In the genomic region with DNA sequence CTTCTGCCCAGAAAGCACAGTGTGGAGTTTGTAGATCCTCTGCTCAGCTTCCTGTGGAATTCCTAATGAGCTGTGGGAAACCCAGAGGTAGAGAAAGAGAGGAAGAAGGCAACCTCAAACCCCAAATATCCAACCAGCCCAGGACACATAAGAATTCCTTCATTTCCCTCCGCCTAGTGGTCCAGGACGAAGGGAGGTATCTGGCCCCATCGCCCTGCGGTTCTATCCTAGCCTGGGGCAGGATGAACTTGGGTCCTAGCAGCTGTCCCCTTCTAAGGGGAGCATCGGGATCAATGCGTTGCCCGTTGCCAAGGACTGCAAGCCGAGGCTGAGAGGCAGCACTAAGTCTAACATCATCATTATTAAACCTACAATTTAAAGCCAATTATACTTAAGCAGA, we compare ENCODE assay signal across 19 mouse cellular contexts.
DNase-seq lines count a peak whose midpoint lies in the region; ATAC-seq and TF ChIP-seq lines count a peak whose summit lies in the region.
"Had no signal": no experiment of that assay in that cellular context is flagged by ENCODE, and none has a peak within 500 bp of the region (broad histone marks: within the 10 kb centered on the region; RNA-seq: fewer than 3 reads in every experiment).

No protein-coding gene starts in this region.

- 65% methylated on average over 8 of the region's 8 CpGs for WGBS in forebrain, embryonic 16.5 days
- 65% methylated on average over 8 of the region's 8 CpGs for WGBS in forebrain, embryonic 14.5 days
- WGBS in hindbrain, embryonic 14.5 days, result 84% methylated on average over 8 of the region's 8 CpGs
- 81% methylated on average over 8 of the region's 8 CpGs for WGBS in hindbrain, postnatal 0 days
- 72% methylated on average over 8 of the region's 8 CpGs for WGBS in midbrain, embryonic 16.5 days
- 89% methylated on average over 8 of the region's 8 CpGs for WGBS in midbrain, embryonic 10.5 days
- 52% methylated on average over 8 of the region's 8 CpGs for WGBS in olfactory bulb, adult 2 months

- no peaks in the 10 kb centered on the region for H3K36me3 ChIP-seq in forebrain, embryonic 16.5 days (ENCODE audit: control insufficient read depth, insufficient read depth)
- no peaks in the 10 kb centered on the region for H3K36me3 ChIP-seq in forebrain, embryonic 14.5 days (ENCODE audit: control insufficient read depth, insufficient read depth, low read length)
- H3K36me3 ChIP-seq in hindbrain, embryonic 14.5 days (replicated peaks; ENCODE audit: control insufficient read depth, insufficient read depth), result no peaks in the 10 kb centered on the region
- H3K36me3 ChIP-seq in hindbrain, postnatal 0 days (ENCODE audit: insufficient read depth, low read length), result no peaks in the 10 kb centered on the region
- H3K36me3 ChIP-seq in midbrain, embryonic 16.5 days (ENCODE audit: control insufficient read depth, insufficient read depth, low read length), result no peaks in the 10 kb centered on the region
- no peaks in the 10 kb centered on the region for H3K36me3 ChIP-seq in midbrain, embryonic 10.5 days
- H3K36me3 ChIP-seq: embryonic facial prominence, embryonic 13.5 days; heart, embryonic 12.5 days had no signal

- ATAC-seq in forebrain, embryonic 16.5 days, result peak; percentile 48; the same call in 1 of the 2 replicates
- ATAC-seq in forebrain, embryonic 14.5 days, result no peak
- peak; percentile 38; the same call in 1 of the 2 replicates for ATAC-seq in hindbrain, embryonic 14.5 days (ENCODE audit: low FRiP score)
- ATAC-seq in hindbrain, postnatal 0 days, result no peak
- ATAC-seq in midbrain, embryonic 16.5 days, result 0 out of 2 replicates have a peak, but pooled peaks have one; percentile 29
- ATAC-seq: activated CD4-positive, CD25-positive, alpha-beta regulatory T cell, adult 4 months; forebrain, embryonic 13.5 days; intestine, embryonic 16.5 days had no signal

- no peak for TF ChIP-seq CTCF in hindbrain, postnatal 0 days (IDR thresholded peaks at IDR 0.05; ENCODE audit: low read depth)
- 0 out of 2 replicates have a peak, but pooled peaks have one; percentile 6 for TF ChIP-seq CTCF in olfactory bulb, adult 2 months (IDR thresholded peaks at IDR 0.05; ENCODE audit: insufficient read depth, low read depth, low read length)

- H3K27me3 ChIP-seq in forebrain, embryonic 16.5 days (replicated peaks; ENCODE audit: control insufficient read depth, insufficient read depth, low read length), result no peaks in the 10 kb centered on the region
- H3K27me3 ChIP-seq in forebrain, embryonic 14.5 days (replicated peaks; ENCODE audit: control insufficient read depth, insufficient read depth, low read length), result no peaks in the 10 kb centered on the region
- H3K27me3 ChIP-seq in hindbrain, embryonic 14.5 days (ENCODE audit: control insufficient read depth, insufficient read depth, low read length), result no peaks in the 10 kb centered on the region
- no peaks in the 10 kb centered on the region for H3K27me3 ChIP-seq in hindbrain, postnatal 0 days (ENCODE audit: insufficient read depth, low read length)
- H3K27me3 ChIP-seq in midbrain, embryonic 16.5 days (ENCODE audit: control insufficient read depth, insufficient read depth, low read depth, low read length), result no peaks in the 10 kb centered on the region
- H3K27me3 ChIP-seq in midbrain, embryonic 10.5 days (ENCODE audit: low read depth, poor library complexity, severe bottlenecking), result no peaks in the 10 kb centered on the region
- H3K27me3 ChIP-seq: embryonic facial prominence, embryonic 13.5 days; forebrain, embryonic 13.5 days; heart, embryonic 12.5 days had no signal

- no peak overlapping the region for H3K27ac ChIP-seq in forebrain, embryonic 16.5 days (ENCODE audit: low read length)
- H3K27ac ChIP-seq in forebrain, embryonic 14.5 days (ENCODE audit: low read depth, low read length), result no peak overlapping the region
- no peak overlapping the region for H3K27ac ChIP-seq in hindbrain, embryonic 14.5 days
- no peak overlapping the region for H3K27ac ChIP-seq in hindbrain, postnatal 0 days
- no peak overlapping the region for H3K27ac ChIP-seq in midbrain, embryonic 16.5 days (ENCODE audit: low read length)
- H3K27ac ChIP-seq in midbrain, embryonic 10.5 days (replicated peaks), result no peak overlapping the region
- H3K27ac ChIP-seq in olfactory bulb, adult 2 months (ENCODE audit: insufficient read depth, low read depth, low read length), result no peak overlapping the region
- H3K27ac ChIP-seq: forebrain, embryonic 13.5 days had no signal

- H3K4me2 ChIP-seq in forebrain, embryonic 16.5 days (ENCODE audit: low read length), result no peak overlapping the region
- no peak overlapping the region for H3K4me2 ChIP-seq in forebrain, embryonic 14.5 days (ENCODE audit: low read length)
- H3K4me2 ChIP-seq in hindbrain, embryonic 14.5 days (replicated peaks), result no peak overlapping the region
- no peak overlapping the region for H3K4me2 ChIP-seq in hindbrain, postnatal 0 days (ENCODE audit: low read depth, low read length)
- no peak overlapping the region for H3K4me2 ChIP-seq in midbrain, embryonic 16.5 days (ENCODE audit: low read length)
- H3K4me2 ChIP-seq: embryonic facial prominence, embryonic 13.5 days; forebrain, embryonic 13.5 days; heart, embryonic 12.5 days had no signal

- H3K4me3 ChIP-seq in forebrain, embryonic 16.5 days (replicated peaks; ENCODE audit: low read length), result no peak overlapping the region
- H3K4me3 ChIP-seq in forebrain, embryonic 14.5 days (ENCODE audit: low read depth, low read length), result no peak overlapping the region
- H3K4me3 ChIP-seq in hindbrain, embryonic 14.5 days (replicated peaks; ENCODE audit: low read length), result no peak overlapping the region
- no peak overlapping the region for H3K4me3 ChIP-seq in hindbrain, postnatal 0 days (ENCODE audit: low read length)
- no peak overlapping the region for H3K4me3 ChIP-seq in midbrain, embryonic 16.5 days (ENCODE audit: low read depth, low read length)
- H3K4me3 ChIP-seq in midbrain, embryonic 10.5 days, result no peak overlapping the region
- no peak overlapping the region for H3K4me3 ChIP-seq in olfactory bulb, adult 2 months (ENCODE audit: insufficient read depth, low read depth, low read length)
- H3K4me3 ChIP-seq: embryonic facial prominence, embryonic 13.5 days; forebrain, embryonic 13.5 days; heart, embryonic 12.5 days had no signal

- no peaks in the 10 kb centered on the region for H3K9me3 ChIP-seq in forebrain, embryonic 16.5 days (ENCODE audit: control insufficient read depth, low read length)
- no peaks in the 10 kb centered on the region for H3K9me3 ChIP-seq in forebrain, embryonic 14.5 days (replicated peaks; ENCODE audit: control insufficient read depth, low read length)
- H3K9me3 ChIP-seq in hindbrain, embryonic 14.5 days (ENCODE audit: control insufficient read depth, low read length), result no peaks in the 10 kb centered on the region
- no peaks in the 10 kb centered on the region for H3K9me3 ChIP-seq in hindbrain, postnatal 0 days (ENCODE audit: low read length)
- no peaks in the 10 kb centered on the region for H3K9me3 ChIP-seq in midbrain, embryonic 16.5 days (replicated peaks; ENCODE audit: control insufficient read depth, low read length, poor library complexity, severe bottlenecking)
- no peaks in the 10 kb centered on the region for H3K9me3 ChIP-seq in midbrain, embryonic 10.5 days (replicated peaks)
- H3K9me3 ChIP-seq: embryonic facial prominence, embryonic 13.5 days; forebrain, embryonic 13.5 days; heart, embryonic 12.5 days had no signal

- H3K9ac ChIP-seq in forebrain, embryonic 16.5 days (replicated peaks; ENCODE audit: low read depth, low read length), result no peak overlapping the region
- no peak overlapping the region for H3K9ac ChIP-seq in forebrain, embryonic 14.5 days (ENCODE audit: low read length)
- no peak overlapping the region for H3K9ac ChIP-seq in hindbrain, embryonic 14.5 days
- H3K9ac ChIP-seq in hindbrain, postnatal 0 days (replicated peaks; ENCODE audit: low read length), result no peak overlapping the region
- H3K9ac ChIP-seq in midbrain, embryonic 16.5 days (ENCODE audit: low read depth, low read length), result no peak overlapping the region
- H3K9ac ChIP-seq: embryonic facial prominence, embryonic 13.5 days; forebrain, embryonic 13.5 days; heart, embryonic 12.5 days had no signal

- DNase-seq in forebrain, embryonic 14.5 days (ENCODE audit: low spot score), result no peak
- DNase-seq in hindbrain, embryonic 14.5 days (ENCODE audit: low spot score), result no peak
- no peak for DNase-seq in hindbrain, postnatal 0 days (ENCODE audit: low spot score)
- DNase-seq in midbrain, embryonic 10.5 days (ENCODE audit: low spot score), result no peak
- DNase-seq: adrenal gland, postnatal 14 days; cerebellum, adult 11-12 months; cerebellum, adult 9-10 months; cerebellum, postnatal 25 days; gastrocnemius, postnatal 36 days; heart, adult 18-20 months; heart, postnatal 36 days had no signal

- H3K4me1 ChIP-seq in forebrain, embryonic 16.5 days (replicated peaks; ENCODE audit: control insufficient read depth, insufficient read depth, low read length), result 0 out of 2 replicates have a peak, but pooled peaks cover 2% of the 10 kb centered on the region
- no peaks in the 10 kb centered on the region for H3K4me1 ChIP-seq in forebrain, embryonic 14.5 days (ENCODE audit: control insufficient read depth, insufficient read depth, low read length)
- H3K4me1 ChIP-seq in hindbrain, embryonic 14.5 days (replicated peaks; ENCODE audit: control insufficient read depth, insufficient read depth, low read length), result no peaks in the 10 kb centered on the region
- no peaks in the 10 kb centered on the region for H3K4me1 ChIP-seq in hindbrain, postnatal 0 days (ENCODE audit: insufficient read depth, low read length)
- no peaks in the 10 kb centered on the region for H3K4me1 ChIP-seq in midbrain, embryonic 16.5 days (ENCODE audit: control insufficient read depth, insufficient read depth, low read length)
- peaks cover 20% of the 10 kb centered on the region for H3K4me1 ChIP-seq in midbrain, embryonic 10.5 days
- H3K4me1 ChIP-seq in olfactory bulb, adult 2 months (ENCODE audit: control insufficient read depth, insufficient read depth, low read length), result peaks cover 34% of the 10 kb centered on the region

- TF ChIP-seq POLR2A in olfactory bulb, adult 2 months (IDR thresholded peaks at IDR 0.05; ENCODE audit: insufficient read depth, low read depth, low read length), result no peak

Comparison
In these comparisons a context has a peak if more than half of its experiments do, and no peak if none do; other contexts are left out.
1. ATAC-seq: peak in forebrain, embryonic 16.5 days (single experiment), hindbrain, embryonic 14.5 days (single experiment) and midbrain, embryonic 16.5 days (single experiment); none in forebrain, embryonic 14.5 days (single experiment) and hindbrain, postnatal 0 days (single experiment).